Mouse (Mus musculus) liver, postnatal 0 days (tissue): ENCODE data around the gene Mrgprh.

ENCODE experiments used
- CTCF ChIP-seq: sonication (generic); IDR thresholded peaks from 2 replicates; pipeline ENCODE4 v1.5.1; 2016; ENCODE audit warnings: antibody characterized with exemption, low read depth
- EP300 ChIP-seq: IDR thresholded peaks from 2 replicates; pipeline ENCODE4 v1.6.1; 2016; ENCODE audit warnings: antibody characterized with exemption, low read depth, mild to moderate bottlenecking

DNA sequence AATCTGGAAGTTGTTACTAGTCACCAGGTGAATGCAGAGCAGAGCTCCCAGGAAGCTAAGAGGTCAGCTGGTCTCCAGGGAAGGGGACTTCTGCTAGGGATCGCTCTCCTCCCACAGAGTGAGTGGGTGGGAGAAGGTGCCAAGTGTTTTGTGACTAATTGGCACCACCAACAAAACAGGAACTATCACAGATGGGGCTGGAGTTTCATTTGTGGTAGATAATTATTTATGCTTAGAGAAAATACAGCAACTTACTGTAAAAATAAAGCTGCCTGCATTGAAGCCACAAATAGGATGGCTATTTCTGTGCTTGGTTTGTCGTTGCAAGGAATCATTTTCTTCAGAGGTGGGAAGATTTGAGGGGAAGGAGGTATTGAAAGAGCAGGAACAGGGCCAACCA lies 22.0 kb upstream of the Mrgprh start:
- no peak for TF ChIP-seq CTCF
- no peak for TF ChIP-seq EP300
